Mouse (Mus musculus) testis, postnatal 10 days (tissue): ENCODE data around the gene Grid1.

Source experiments
- DNase-seq: peaks from one replicate; pipeline ENCODE4 v3.0.0; 2021; ENCODE audit warnings: low spot score

Grid1 gene

DNA sequence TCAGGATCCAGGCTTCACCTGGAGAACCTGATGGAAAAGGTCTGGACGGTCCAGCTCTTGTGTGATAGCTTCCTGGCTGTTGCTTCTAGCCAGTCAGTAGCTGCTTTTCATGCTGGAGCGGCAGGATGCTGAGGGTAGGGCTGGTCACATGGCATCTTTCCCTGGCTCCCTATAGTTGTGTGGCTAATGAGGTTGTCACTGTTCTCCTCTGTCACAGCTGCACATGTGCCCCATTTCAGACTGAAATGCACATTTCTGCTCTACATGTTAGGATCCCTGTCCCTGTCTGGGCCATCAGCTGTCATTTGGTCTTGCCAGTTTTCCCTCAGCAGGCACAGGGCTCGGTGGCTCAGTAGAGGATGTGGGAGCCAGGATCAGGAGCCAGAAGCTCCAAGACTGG is 17.2 kb downstream of the Grid1 start:
- DNase-seq: no peak

DNA sequence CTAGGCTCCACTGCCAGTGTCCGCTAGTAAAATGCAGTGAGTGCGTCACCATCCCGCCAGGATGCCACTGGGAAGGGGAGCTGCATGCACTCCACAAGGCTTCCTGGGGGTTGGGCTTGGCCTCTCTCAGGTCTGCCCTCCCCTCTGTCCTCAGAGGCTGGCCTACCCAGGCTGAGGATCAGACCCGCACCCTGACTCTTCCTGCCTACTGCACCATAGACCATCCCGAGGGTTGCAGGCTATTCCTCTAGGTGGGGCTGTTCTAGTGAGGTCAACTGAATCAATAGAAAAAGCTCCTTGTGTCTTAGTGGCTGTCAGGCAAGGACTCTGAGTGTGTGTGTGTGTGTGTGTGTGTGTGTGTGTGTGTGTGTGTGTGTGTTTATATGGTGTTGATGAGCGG is 19.1 kb downstream of the Grid1 start:
- no peak for DNase-seq

DNA sequence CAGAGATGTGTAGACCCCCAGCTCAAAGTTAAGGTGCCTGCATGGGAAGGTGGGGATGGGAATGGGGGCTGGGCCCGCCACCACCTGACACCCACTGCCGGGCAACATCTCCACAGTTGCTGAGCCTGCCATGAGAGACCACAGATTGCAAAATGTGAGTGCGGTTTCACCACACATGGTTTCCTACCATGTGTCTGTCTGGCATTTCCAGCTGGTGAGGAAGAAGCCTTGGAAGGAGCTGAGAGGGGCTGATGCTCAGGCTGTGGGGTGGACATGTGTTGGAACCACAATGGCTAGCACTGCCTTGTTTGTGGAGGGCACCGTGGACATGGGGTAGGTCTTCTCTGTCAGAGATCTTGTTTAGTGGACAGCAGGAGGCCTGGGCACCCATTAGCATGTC is 20.0 kb downstream of the Grid1 start:
- DNase-seq: no peak

DNA sequence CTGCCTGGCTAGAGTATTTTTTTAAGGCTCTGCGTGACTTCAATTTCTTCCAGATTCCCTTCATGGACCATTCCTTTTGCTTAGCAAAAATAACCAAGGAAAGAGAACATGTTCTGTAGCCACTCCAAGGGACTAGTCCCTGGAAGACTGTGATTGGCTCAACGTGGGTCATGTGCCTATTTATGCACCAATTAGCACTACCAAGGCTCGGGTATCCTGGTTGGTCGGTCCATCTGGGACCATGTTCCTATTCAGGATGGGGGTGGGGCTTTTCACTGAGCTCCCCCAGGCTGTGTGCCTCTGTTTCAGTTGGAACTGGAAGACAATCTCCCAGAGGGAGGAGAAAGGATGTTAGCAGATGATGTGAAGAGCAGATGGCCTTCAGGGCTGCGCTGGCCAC is 23.7 kb downstream of the Grid1 start:
- no peak for DNase-seq

DNA sequence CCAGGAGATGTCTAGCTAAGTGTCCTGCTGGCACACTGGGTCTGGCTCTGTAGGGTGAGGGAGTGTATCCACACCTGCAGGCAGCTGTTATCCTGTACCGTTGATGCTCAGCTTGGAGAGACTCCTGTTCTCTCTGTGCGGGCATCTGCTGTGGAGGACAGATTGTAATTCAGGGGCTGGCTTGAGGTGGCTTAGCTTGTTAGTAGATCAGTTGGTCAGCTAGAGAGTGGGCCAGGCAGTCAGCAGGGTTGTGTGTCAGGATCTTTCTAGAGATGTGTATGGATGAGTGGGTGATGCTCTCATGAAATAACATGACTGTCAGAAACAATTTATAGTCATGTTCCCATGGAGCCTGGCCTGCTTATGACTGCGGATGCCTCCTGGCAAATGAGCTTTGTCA is 24.3 kb downstream of the Grid1 start:
- DNase-seq: no peak

DNA sequence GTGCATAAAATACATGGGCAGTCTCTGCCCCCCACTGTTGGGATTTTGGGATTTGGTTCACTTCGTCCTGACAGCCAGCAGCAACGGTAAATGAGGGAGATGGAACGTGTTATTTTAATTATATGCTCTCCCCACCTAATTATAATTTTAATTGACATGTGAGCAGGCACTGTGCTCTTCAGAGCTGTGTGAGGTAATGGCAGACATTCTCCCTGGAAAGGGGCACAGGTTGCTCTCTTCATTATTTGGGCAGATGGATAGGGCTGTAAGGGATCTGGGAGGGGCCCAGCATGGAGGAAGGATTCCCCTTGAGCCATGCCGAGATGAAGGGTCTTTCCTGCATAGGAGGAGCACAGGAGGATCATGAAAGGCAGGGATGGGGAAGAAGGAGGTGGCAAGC is 26.9 kb downstream of the Grid1 start:
- DNase-seq: no peak

DNA sequence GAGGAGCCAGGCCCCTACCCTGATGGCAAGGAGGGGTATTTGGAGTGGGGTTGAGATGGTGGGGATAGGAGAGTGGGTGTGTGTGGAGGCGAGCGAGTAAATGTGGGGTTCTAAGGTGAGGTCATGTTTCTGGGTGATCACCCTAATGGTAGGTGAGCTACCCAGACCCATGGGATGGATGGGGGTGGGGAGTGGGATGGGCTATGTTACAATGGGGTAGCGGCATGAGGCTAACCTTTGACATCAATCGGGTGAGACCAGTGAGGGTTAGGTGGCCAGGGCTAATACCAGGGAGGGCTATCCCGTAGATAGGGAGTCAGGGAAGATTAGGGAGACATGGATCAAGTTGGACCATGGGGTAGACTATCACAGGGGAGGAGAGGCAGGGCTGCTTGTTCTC is 27.7 kb downstream of the Grid1 start:
- no peak for DNase-seq

DNA sequence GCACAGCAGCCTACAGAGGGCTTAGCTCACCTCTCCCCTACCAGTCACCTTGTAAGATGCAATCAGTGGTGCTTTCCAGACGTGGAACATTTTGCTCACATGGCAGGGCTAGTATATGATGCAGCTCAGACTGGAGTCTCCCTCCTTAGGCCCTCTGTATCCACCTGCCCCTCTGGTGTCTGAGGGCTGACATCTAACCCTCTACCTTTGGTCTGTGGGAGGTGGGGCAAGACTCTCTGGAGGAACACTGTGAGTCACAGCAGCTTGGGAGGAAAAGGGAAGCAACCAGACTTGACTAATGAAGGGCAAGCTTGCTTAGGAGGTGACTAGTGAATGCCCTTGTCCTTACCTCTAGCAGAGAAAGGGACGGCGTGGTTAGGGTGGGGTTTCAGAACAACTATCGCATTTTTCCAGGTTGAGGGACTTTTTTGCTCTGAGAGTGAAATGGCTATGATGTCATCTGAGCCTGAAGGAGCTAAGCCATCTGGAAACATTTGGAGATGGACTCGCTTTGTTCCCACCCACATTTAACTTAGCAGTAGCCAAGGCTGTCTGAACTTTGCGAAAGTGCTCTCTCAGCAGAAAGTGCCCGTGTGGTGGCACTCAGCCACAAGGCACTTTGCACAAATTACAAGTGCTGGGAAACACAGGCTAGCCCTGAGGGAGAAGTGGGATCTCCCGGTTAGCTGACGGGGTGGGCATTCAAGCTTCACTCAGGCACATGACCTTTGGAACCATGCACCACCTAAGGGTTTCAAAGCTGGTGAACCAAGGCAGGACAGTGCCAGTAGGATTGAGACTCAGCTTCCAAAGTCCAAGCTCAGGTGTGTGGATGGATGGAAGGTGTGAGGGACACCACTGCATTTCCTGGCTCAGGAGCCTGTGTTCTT is 41.2 kb downstream of the Grid1 start:
- no peak for DNase-seq

DNA sequence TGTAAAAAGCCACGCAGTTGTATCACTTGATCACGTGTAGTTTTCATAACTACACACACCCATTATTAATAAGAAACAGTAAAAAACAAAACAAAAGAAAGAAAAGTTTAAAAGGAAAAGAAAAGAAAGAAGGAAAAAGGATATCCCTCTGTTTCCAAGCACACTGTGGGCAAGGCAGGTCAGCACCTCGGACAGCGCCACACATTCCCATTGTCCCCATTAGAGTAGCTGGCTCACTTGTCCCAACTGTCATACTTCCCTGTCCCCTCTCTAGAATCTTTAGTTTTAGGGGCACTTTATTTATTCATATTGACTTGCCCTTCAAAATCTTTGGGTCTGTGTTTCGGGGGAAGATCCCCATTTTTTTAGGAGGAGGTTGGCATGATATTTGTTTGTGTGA is 47.4 kb downstream of the Grid1 start:
- peak; percentile 83 for DNase-seq

DNA sequence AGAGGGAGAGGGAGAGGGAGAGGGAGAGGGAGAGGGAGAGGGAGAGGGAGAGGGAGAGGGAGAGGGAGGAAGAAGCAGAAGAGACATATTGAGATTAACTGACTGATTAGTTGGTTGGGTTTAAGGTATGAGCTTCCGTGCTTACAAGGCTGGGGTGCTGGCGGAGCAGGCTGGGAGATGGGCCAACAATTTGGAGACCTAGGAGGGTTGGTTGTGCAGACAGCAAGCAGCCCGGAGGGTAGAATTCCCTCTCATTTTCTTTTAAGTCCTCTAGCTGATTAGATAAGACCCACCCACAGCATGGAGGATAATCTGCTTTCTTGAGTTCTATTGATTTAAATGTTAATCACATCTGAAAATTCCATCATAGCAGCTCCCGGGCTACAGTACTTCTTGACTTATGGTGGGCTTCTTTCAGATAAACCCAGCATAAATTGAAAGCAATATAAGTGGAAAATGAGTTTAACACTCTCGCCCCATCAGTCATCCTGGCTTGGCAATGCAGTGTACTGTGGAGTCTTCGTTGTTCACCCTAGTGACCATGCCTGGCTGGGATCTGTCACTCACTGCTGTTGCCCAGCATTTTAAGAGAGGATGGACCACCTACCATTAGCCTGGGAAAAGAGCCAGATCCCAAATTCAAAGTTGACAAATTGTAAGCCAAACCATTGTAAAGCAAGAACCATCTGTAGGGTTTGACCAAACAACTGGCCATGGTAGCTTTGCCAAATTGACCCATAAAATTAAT is 48.8 kb downstream of the Grid1 start:
- DNase-seq: no peak

DNA sequence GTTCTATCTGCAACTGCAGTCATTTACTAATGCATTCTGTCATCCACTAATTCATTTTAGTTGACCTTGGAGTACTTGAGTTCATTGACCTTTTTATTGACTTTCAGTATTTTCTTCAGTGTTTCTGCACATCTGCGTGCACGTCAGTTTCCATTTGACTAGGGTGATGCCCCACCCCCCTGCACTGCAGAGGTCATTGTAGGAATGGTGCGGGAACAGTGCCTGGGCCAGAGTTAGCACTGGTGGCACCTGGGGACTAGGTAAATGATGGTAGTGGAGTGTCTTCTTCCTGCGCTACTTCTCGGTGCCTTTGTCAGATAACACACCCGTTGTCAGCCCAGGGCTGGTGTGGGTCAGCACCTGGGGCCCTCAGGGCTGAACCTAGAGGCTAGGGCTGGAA is 60.1 kb downstream of the Grid1 start:
- no peak for DNase-seq

DNA sequence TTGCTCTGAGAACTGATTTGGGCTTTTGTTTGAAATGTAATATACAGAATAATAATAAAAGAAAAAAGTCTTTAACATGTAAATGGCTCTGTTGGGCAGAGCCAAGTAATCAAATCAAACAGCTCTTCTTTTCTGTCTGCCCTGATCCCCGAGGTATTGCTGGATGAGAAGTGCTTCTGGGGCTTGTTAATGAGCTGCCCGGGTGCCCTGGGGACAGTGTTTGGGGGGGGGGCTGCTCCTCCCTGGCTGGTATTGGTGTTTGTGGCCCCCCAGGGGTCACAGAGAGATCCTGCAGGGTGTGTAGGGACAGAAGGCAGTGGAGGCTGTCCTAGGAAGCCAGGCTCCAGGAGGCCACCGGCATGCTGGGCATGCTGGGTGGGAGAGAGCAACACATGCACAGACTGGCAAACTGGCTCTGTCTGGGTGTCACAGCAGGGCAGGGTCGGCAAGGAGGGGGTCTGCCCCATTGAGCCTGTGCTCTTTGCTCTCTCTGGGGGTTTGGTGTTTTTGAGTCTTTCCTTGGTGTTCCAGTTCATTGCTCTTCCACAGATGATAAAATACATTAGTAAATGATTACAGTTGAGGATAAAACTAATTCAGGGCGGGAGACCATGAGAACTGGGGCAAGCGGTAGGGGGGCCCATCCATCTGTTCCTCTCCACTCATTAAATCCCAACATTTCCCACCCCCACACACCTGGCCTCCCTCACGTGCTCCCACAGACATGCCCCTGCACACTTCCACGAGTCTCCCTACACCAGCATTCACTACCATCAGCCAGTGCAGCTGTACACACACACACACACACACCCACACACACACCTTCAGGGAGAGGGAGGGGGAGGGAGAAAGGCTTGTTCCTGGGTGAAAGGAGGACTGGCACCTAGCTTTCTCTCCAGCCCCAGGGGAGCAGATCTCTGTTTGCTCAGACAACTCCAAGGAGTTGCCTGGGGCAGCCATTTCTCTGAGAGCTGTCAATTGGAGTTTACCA is 60.8 kb downstream of the Grid1 start:
- DNase-seq: no peak

DNA sequence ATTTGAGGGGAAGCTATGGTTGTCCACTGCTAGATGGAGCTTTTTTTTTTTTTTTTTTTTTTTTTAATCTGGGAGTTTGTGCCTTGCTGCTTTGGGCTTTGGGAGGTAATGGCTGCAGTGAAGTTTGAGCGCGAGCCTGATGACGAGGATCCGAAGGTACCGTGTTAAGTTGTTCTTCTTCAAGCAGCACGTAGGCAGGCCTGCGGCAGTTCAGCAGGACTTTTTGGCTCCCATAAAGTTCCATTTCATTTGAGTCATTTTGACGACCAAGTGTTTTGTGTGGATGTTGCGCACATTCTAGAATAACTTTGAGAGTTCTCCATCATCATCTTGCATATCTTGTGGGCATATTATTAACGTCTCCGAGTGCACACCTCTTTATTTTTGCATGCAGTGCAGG is 64.3 kb downstream of the Grid1 start:
- no peak for DNase-seq

DNA sequence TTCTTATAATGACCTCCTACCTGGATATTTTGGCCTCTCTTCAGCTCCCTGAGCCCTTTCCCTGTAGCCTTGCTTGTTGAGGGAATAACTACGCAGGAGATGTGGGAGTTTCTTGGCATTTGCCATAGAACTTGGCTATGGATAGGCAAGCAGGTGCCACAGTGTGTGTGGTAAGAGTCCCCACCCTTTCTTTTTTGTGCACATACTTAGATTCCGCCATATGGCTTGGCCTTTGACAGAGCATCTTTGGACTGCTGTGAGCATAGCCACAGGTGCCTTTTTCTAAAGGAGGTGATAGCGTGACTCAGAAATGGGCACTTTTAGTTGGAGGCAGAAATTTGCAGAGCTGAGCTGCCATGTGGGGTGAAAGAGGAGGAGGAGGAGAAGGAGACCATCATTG is 64.7 kb downstream of the Grid1 start:
- no peak for DNase-seq

DNA sequence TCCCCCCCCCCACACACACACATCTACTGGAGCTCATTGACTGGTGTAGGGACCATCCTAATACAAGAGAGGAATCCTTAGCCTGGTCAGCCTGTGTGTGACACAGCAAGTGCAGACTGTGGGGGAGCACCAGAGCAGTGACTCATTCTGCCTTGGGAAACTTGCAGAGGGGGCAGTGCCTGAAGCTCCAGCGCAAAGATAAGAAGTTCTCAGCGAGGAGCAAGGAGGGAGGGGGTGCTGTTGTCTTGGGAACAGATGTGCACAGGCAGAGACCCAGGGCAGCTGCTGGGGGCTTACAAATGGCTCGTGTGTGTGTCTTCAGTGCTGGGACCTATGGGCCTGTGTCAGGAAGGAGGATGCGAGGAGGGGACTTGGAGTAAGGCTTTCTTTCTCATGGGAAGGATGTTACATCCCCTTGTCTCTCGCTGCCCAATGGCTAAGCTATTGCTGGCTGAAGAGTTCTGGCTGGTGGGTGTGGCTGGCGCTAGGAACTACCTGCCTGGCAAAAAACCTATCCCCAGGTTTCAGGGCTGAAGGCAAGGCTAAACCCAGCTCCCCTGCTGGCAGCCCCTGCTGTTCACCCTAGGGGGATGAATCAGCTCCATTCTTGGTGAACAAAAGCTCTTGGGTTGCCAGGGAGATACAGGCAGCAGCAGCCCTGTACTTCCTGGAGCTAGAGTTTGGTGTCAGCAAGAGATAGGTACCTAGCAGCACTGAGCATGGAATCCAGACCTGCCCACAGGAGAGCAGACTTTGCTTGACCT is 72.0 kb downstream of the Grid1 start:
- no peak for DNase-seq

DNA sequence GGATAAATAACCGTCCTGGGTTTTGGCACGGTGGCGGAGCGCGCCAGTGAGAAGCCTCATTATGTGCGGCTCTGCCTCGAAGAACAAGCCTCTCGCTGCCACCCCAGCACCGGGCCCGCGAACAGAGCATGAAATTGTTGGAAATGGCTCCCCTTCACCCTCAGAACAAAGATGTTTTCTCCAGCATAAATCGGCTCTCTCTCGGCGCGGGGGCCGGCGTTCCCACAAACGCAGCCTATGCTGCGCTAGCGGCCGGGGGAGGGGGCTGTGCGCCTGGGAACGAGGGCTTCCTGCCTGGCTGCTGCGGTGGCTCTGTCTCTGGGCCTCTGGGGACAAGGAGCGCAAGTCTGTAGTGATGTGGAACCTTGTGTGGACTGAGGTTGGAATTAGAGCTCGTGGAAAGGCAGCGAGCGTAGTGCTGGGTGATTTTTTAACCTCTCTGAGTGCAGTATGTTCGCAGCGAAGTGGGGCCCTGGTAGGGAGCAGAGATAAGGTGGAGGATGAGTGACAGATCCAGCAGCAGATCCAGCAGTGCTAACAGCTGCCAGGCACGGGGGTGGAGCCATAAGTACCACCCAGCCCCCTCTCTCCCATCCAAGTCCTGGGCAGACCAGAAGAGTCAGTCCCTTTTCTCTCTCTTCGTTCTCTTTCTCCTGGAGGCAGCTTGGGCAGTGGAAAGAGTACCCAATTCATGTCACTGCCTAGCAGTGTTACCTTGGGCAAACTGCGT is 76.5 kb downstream of the Grid1 start:
- no peak for DNase-seq

DNA sequence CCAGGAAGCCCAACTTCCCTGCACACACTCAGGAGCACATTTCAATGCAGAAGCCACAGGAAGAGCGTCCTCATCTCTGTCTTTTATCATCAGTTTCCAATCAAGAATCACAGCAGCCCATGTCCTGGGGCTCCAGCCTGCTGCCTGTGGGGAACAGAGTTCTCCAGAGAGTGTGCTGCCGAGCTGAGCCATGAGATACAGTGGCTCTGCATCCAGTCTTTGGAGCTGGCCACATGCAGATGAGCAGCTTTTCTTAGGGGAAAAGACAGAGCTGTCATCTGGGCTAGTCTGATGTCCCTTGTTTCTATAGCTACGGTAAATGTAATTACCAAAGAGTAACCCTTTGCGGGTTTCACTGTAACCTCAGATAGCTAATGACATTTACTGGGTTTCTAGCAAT is 83.9 kb downstream of the Grid1 start:
- no peak for DNase-seq

DNA sequence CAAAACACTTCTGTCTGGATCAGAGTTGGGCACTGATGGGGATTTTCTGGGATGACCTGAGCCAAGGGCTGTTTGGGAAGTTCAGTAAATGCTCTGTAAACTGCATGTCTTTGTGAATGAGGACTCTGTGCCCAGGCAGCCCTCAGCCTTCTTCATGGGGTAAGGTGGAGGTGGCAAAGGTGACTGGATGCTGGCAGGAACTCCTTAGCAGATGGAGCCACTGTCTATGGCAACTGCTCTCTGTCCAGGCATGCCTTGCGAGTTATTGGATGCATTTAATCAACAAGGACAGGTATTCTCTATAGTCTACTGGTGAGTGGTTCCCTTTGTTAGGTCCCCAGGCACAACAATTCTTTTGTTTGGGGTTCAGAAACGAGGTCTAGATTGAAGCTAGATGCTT is 85.8 kb downstream of the Grid1 start:
- DNase-seq: no peak

DNA sequence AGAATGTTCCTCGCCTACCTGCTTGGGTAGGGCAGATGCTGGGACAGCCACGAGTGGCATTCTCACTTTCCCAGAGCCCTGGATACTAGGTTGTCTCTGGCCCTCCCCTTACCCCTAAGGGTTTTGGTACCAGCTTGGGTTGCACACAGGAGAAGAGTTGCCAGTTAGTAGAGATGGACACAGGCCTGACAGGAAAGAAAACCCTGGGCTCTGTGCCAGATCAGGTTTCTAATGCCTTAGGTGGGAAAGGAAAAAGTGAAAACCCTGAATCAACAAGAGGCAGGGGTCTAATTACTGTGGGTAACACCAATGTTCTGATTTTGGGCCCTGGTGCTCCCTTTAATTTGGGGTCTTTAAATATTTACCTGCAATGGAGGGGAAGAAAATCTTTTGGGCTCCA is 88.5 kb downstream of the Grid1 start:
- DNase-seq: no peak

DNA sequence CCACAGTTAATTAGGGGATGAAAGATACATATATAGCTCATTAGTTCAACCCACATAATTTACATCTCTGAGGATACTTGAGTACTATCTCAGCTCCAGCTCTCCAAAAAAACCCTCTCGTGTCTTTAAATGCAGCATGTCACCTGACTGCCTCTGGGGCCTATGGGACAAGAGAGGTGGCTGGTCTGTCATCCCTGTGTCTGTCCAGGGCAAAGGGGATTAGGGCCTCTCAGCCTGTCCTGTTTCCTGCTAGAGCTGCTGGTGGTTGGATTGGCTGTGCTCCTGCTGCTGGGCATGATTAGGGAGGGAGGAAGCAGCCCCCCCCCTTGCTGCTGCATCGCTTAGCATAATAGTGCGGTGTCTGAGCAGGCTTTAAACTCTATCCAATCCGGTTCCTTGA is 88.9 kb downstream of the Grid1 start:
- DNase-seq: no peak

DNA sequence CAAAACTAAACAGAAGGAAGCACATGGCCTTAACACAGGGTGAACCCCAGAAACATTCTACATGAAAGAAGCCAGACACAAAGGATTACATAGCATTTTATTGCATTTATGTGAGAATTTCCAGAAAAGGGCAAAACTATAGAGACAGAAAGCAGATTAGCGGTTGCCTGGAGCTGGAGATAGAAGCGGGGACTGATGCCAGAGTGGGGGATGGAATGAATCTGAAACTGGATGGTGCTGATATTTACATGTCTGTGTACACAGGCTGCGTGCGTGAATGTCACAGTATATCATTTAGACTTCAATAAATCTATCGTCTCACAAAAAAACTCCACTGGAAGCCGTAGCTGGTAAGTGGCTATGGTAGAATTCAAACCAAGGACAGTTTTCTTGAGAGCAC is 96.4 kb downstream of the Grid1 start:
- DNase-seq: no peak
